Mouse (Mus musculus) limb, embryonic 14.5 days (tissue): ENCODE results near the gene Fkbp10. TPM values are rescaled to one million over a fixed set of nuclear protein-coding genes. Genes with fewer than 3 reads are reported as not detected.

Source experiments
- ATAC-seq: fragments of 200-750 bp; cut with Nextera tagmentation; 2 replicates; pipeline ENCODE4 v1.8.0; 2017; ENCODE audit warnings: low read depth, moderate number of reproducible peaks, moderate TSS enrichment; ENCODE audit not compliant: low FRiP score
- DNase-seq: peaks from one replicate; pipeline ENCODE4 v3.0.0-alpha.2; 2015; ENCODE audit warnings: low spot score
- H3K27ac ChIP-seq: fragments of 300-500 bp; sonication (generic); replicated peaks from 2 replicates; pipeline ENCODE4 v1.5.1; 2014; ENCODE audit warnings: low read depth, mild to moderate bottlenecking, low read length, moderate library complexity, mixed read lengths
- H3K27me3 ChIP-seq: fragments of 300-500 bp; sonication (generic); 2 replicates; pipeline ENCODE4 v1.6.1; 2014; ENCODE audit warnings: low read length, mixed read lengths; ENCODE audit not compliant: control insufficient read depth, insufficient read depth
- H3K36me3 ChIP-seq: fragments of 300-500 bp; sonication (generic); 2 replicates; pipeline ENCODE4 v1.6.1; 2014; ENCODE audit warnings: mild to moderate bottlenecking, low read length, moderate library complexity, mixed read lengths; ENCODE audit not compliant: control insufficient read depth, insufficient read depth
- H3K4me1 ChIP-seq: fragments of 300-500 bp; sonication (generic); 2 replicates; pipeline ENCODE4 v1.6.1; 2014; ENCODE audit warnings: antibody characterized with exemption, low read length, mixed read lengths; ENCODE audit not compliant: control insufficient read depth, insufficient read depth
- H3K4me2 ChIP-seq: fragments of 300-500 bp; sonication (generic); replicated peaks from 2 replicates; pipeline ENCODE4 v1.6.1; 2014; ENCODE audit warnings: low read depth, mild to moderate bottlenecking, low read length, moderate library complexity; ENCODE audit not compliant: severe bottlenecking
- H3K4me3 ChIP-seq: fragments of 300-500 bp; sonication (generic); replicated peaks from 2 replicates; pipeline ENCODE4 v1.5.1; 2014; ENCODE audit warnings: low read length
- H3K9ac ChIP-seq: fragments of 300-500 bp; sonication (generic); 2 replicates; pipeline ENCODE4 v1.6.1; 2014; ENCODE audit warnings: mild to moderate bottlenecking, low read depth, low read length, moderate library complexity; ENCODE audit not compliant: severe bottlenecking
- H3K9me3 ChIP-seq: fragments of 300-500 bp; sonication (generic); 2 replicates; pipeline ENCODE4 v1.6.1; 2016; ENCODE audit warnings: low read length; ENCODE audit not compliant: control insufficient read depth
- POLR2A ChIP-seq: fragments of 200-500 bp; IDR thresholded peaks from 2 replicates; pipeline ENCODE4 v1.8.0; 2012; ENCODE audit warnings: inconsistent platforms, mild to moderate bottlenecking, moderate library complexity, borderline replicate concordance; ENCODE audit not compliant: insufficient read depth, insufficient read length; ENCODE audit errors: extremely low read depth
- WGBS: fragments of 180-500 bp; shearing (Covaris S2); extraction: QIAGEN DNeasy Blood & Tissue Kit; methylation state at CpG from one replicate; pipeline ENCODE4 v1.1.7; 2014; 5-methylcytosine and 5-hydroxymethylcytosine counted together
- polyA plus RNA-seq, 2 experiments: library from polyadenylated mRNA; depleted of rRNA in 1 of 2; stranded (reverse) in 1 of 2; unstranded in 1 of 2; fragments of >200 nt; fragmentation: Nextera tagmentation in 1 of 2; extraction: Ambion mirVana in 1 of 2; gene quantifications; 2 replicates each; pipeline versions ENCODE4 v1.2.1 to v1.2.3; 2012 to 2014

The Fkbp10 gene
- polyA plus RNA-seq, 2 experiments: 179 to 251 TPM

DNA sequence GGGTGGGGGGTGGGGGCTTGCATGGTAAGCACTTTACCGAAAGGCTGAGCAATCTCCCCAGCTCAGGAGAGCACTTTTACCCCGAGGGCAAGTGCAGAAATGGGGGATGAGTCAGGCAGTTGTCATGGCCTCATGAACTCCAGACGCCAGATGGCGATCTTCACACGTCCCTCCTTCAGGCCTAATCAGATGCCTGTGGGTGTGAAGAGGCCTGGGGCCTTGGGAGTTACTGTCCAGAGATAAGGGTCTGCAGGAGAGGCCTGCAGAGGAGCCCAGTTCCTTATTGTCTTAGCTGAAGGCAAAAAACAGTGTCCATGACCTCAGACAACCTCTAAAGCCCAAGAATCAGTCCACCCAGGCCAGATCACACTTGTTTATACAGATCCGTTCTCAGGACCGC, 10.4 kb downstream of the Fkbp10 start:
- WGBS: 26% methylated on average over 6 of the region's 7 CpGs
- Histone ChIP-seq H3K36me3 (peaks cover 77% of the 10 kb centered on the region), H3K27me3 (no peaks in the 10 kb centered on the region), H3K9me3 (no peaks in the 10 kb centered on the region), H3K4me3 (no peak overlapping the region), H3K27ac (no peak overlapping the region), H3K9ac (0 out of 2 replicates have a peak overlapping the region, but pooled peaks have one; percentile 1), H3K4me1 (no peaks in the 10 kb centered on the region), H3K4me2 (no peak overlapping the region)
- no peak for ATAC-seq
- TF ChIP-seq POLR2A: no peak
- peak; percentile 15 for DNase-seq

DNA sequence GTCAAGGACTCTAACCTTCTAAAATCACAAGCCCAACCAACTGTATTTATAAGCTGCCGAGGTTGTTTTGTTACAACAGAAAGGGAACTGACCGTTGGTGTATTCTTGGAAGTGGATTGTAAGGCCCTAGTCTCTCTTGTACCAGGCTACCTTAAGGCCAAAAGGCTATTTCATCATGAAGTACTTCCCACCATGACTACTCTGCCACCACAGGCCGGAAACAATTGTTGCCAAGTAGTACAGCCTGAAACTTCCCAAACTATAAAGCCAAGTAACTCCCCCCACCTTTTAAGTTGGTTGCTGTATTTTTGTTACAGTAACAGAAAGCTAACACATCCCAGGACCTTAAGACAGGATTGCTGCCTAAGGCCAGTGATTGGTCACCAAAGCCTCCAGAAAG, 11.3 kb downstream of the Fkbp10 start:
- DNase-seq: no peak
- WGBS: 86% methylated on average over 3 of the region's 3 CpGs
- Histone ChIP-seq H3K4me2 (no peak overlapping the region), H3K4me1 (no peaks in the 10 kb centered on the region), H3K27me3 (no peaks in the 10 kb centered on the region), H3K4me3 (no peak overlapping the region), H3K9me3 (no peaks in the 10 kb centered on the region), H3K9ac (no peak overlapping the region), H3K27ac (no peak overlapping the region; the same call in 1 of the 2 replicates), H3K36me3 (peaks cover 73% of the 10 kb centered on the region)
- no peak for ATAC-seq
- no peak for TF ChIP-seq POLR2A

DNA sequence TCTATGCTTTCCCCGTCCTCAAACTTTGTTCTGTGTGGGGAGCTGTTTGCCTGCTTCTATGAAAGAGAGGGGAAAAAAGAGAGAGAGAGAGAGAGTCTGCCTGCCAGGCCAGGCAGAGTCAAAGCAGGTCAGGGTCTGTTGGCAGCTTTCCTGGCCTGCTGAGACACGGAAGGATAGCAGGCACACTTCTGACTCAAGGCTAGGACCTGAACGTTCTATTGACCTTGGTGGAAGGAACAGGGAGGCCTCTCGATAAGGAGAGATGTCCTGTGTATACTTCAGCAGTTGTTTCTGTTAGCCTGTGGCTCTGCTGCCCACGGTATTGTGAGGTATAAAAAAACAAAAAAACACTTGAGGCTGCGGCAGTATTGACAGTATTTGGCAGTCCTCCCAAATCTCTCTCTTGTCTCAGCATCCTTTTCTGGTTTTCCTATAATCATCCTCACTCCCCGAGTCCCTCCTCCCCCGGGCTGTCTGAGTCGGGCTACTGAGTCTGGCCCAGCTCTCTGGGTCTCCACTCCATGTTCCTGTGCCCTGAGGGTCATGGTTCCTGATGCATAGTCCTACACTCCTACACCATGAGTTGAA, 13.2 kb downstream of the Fkbp10 start:
- Histone ChIP-seq H3K4me2 (no peak overlapping the region), H3K4me1 (no peaks in the 10 kb centered on the region), H3K4me3 (no peak overlapping the region), H3K27ac (no peak overlapping the region), H3K27me3 (no peaks in the 10 kb centered on the region), H3K9me3 (no peaks in the 10 kb centered on the region), H3K36me3 (peaks cover 69% of the 10 kb centered on the region), H3K9ac (no peak overlapping the region)
- TF ChIP-seq POLR2A: no peak
- ATAC-seq (no peak), DNase-seq (peak; percentile 10)
- 79% methylated on average over 9 of the region's 9 CpGs for WGBS

DNA sequence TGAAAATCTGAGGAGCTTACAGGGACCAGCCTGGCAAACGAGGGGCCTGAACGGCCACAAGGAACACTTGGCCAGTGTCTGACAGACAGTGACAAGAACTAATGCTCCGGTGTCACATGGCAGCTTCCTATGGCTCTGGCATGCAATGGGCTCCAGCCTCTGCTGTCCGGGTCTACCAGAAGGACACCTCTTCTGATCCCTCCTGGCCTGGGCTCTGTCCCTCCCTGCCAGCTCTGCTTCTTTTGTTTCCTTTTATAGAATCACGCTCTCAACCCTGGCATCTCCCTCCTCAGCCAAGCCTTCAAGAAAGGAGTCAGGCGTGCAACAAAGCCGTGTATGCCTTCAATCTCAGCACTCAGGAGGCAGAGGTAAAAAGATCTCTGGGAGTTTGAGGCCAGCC, 14.6 kb downstream of the Fkbp10 start:
- no peaks in the 10 kb centered on the region for H3K9me3 ChIP-seq
- H3K9ac ChIP-seq: no peak overlapping the region
- ATAC-seq (no peak), DNase-seq (no peak)
- no peak overlapping the region for H3K4me2 ChIP-seq
- H3K4me1 ChIP-seq: no peaks in the 10 kb centered on the region
- peaks cover 63% of the 10 kb centered on the region for H3K36me3 ChIP-seq
- no peak overlapping the region for H3K27ac ChIP-seq
- no peak for TF ChIP-seq POLR2A
- no peaks in the 10 kb centered on the region for H3K27me3 ChIP-seq
- H3K4me3 ChIP-seq: no peak overlapping the region
- 86% methylated on average over 7 of the region's 7 CpGs for WGBS

DNA sequence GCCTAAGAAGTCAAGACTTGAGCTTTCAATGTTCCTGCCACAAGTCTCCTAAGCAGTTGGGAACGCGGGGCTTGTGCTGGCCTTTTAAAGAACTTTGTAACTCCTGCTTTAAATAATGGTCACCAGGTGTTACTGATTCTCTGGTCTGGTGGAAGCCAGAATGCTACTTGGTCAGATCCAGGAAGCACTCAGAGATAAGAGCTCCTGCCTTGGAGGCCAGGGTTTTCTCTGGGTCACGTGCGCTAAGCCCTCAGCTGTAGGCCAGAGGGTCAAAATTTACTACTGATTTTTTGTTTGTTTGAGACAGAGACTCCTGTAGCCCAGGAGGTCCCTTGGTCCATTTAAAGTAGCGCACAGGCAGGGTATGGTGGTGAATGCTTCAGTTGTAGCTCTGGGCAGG, 16.5 kb downstream of the Fkbp10 start:
- WGBS: 84% methylated on average over 5 of the region's 5 CpGs
- no peak for TF ChIP-seq POLR2A
- peaks cover 69% of the 10 kb centered on the region for H3K36me3 ChIP-seq
- ATAC-seq: no peak
- no peak overlapping the region for H3K9ac ChIP-seq
- H3K4me2 ChIP-seq: no peak overlapping the region
- H3K9me3 ChIP-seq: no peaks in the 10 kb centered on the region
- no peak overlapping the region for H3K27ac ChIP-seq
- no peaks in the 10 kb centered on the region for H3K4me1 ChIP-seq
- H3K27me3 ChIP-seq: no peaks in the 10 kb centered on the region
- no peak overlapping the region for H3K4me3 ChIP-seq
- no peak for DNase-seq

DNA sequence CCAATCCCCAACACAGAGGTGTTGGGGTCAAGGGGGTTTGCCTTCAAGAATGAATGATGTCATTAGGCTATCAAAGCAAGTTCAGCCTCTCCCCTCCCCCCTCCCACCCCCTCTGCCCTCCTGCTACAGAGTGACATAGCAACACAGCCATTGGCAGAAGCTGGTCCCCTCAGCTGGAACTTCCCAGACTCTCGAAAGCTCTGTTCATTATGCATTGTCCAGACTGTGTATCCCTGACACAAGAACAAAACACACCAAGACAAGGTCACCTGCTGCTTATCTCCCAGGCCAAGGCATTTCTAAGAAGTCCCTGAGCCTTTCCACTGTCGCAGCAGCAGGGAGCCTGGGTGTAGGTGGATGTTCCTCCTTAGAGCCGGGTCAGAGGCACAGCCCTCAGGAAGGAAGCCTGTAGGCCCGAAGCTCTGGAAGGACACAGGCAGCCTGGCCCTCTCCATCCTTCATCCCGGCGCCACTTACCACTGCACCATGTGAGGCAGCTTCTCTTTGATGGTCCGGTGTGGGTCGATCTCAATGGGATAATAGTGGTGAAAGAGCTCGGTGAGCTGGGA, 20.3 kb downstream of the Fkbp10 start:
- Histone ChIP-seq H3K4me1 (peaks cover 6% of the 10 kb centered on the region; the same call in 1 of the 2 replicates), H3K9ac (no peak overlapping the region), H3K36me3 (peaks cover 67% of the 10 kb centered on the region), H3K9me3 (no peaks in the 10 kb centered on the region), H3K27ac (no peak overlapping the region), H3K27me3 (no peaks in the 10 kb centered on the region), H3K4me3 (no peak overlapping the region), H3K4me2 (no peak overlapping the region)
- no peak for TF ChIP-seq POLR2A
- WGBS: 92% methylated on average over 9 of the region's 9 CpGs
- ATAC-seq: no peak
- DNase-seq: no peak
